Mouse (Mus musculus): ENCODE measurements around the gene Prr22. TPM values are rescaled to one million over a fixed set of nuclear protein-coding genes. Genes with fewer than 3 reads are reported as not detected.

Gene Prr22
- polyA plus RNA-seq, 1 experiment: 3.7 TPM

DNA sequence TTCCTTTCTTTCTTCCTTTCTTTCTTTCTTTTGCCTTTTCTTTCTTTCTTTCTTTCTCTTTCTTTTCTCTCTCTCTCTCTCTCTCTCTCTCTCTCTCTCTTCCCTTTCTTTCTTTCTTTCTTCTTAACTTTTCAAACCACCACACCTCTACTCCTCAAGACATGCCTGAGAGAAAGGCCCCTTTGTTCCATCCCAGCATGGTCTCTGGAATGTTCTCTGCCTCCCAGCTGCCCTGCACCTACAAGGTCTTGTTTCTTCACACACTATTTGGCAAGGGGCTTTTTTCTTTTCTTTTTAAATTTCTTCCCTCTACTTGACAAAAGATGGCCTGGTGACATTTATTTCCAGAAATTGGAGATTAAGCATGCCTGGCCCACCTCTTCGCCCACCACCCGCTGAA lies 40.4 kb upstream of the Prr22 start:
- WGBS: 85% methylated on average over 2 of the region's 2 CpGs
- Histone ChIP-seq H3K27ac (ENCODE audit: insufficient read depth, low read depth, low read length) (no peak overlapping the region), H3K27me3 (ENCODE audit: control insufficient read depth, insufficient read depth, low read length) (no peaks in the 10 kb centered on the region), H3K4me3 (ENCODE audit: low read depth, low read length) (no peak overlapping the region), H3K36me3 (ENCODE audit: control insufficient read depth, insufficient read depth, low read length) (no peaks in the 10 kb centered on the region), H3K4me1 (ENCODE audit: control insufficient read depth, insufficient read depth, insufficient read length, low read length) (peaks cover 8% of the 10 kb centered on the region)
- TF ChIP-seq CTCF (IDR thresholded peaks at IDR 0.05; ENCODE audit: extremely low read depth, insufficient read length, insufficient replicate concordance, low read depth, low read length) (no peak), POLR2A (IDR thresholded peaks at IDR 0.05; ENCODE audit: low read depth, low read length) (no peak)

DNA sequence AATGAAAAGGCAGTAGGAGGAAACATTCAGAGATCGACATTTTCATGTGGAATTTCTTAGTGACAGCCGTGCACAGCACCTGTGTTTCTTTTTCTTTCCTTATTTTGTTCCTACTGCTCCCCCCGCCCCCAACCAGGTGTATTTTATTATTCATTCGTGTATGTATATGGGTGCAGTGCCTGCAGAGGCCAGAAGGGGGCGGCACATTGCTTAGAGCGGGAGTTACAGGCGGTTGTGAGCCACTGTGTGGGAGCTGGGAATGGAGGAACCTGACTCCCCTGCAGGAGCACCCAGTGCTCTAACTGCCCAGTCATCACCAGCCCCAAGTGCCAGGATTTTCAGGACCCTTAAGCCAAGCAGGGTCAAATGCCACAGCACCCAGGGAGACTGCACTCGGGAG lies 33.5 kb upstream of the Prr22 start:
- Histone ChIP-seq H3K27ac (ENCODE audit: insufficient read depth, low read depth, low read length) (no peak overlapping the region), H3K27me3 (ENCODE audit: control insufficient read depth, insufficient read depth, low read length) (no peaks in the 10 kb centered on the region), H3K4me3 (ENCODE audit: low read depth, low read length) (no peak overlapping the region), H3K4me1 (ENCODE audit: control insufficient read depth, insufficient read depth, insufficient read length, low read length) (no peaks in the 10 kb centered on the region), H3K36me3 (ENCODE audit: control insufficient read depth, insufficient read depth, low read length) (no peaks in the 10 kb centered on the region)
- 42% methylated on average over 8 of the region's 8 CpGs for WGBS
- no peak for TF ChIP-seq POLR2A (IDR thresholded peaks at IDR 0.05; ENCODE audit: low read depth, low read length)
- TF ChIP-seq CTCF (IDR thresholded peaks at IDR 0.05; ENCODE audit: extremely low read depth, insufficient read length, insufficient replicate concordance, low read depth, low read length): peak; percentile 54; the same call in 1 of the 2 replicates

DNA sequence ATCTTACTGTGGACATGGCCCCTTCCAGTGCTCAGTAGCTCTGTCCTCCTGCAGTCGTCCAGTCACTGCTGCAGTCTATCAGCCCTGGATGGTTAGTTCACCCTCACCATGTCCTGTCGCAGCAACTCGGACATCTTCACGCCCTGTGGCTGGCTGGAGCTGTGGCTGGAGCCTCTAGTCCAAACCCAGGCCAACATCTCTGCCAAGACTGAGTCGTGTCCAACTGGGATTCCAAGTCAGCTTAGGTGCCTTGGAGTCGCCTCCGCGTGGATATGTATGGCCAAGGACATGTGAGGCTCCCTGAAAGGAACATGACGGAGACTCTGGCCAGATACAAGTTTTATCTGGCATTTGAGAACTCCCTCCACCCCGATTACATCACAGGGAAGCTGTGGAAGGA lies 31.8 kb upstream of the Prr22 start:
- Histone ChIP-seq H3K4me3 (ENCODE audit: low read depth, low read length) (no peak overlapping the region), H3K4me1 (ENCODE audit: control insufficient read depth, insufficient read depth, insufficient read length, low read length) (no peaks in the 10 kb centered on the region), H3K36me3 (ENCODE audit: control insufficient read depth, insufficient read depth, low read length) (no peaks in the 10 kb centered on the region), H3K27me3 (ENCODE audit: control insufficient read depth, insufficient read depth, low read length) (no peaks in the 10 kb centered on the region), H3K27ac (ENCODE audit: insufficient read depth, low read depth, low read length) (no peak overlapping the region)
- 79% methylated on average over 10 of the region's 10 CpGs for WGBS
- TF ChIP-seq CTCF (IDR thresholded peaks at IDR 0.05; ENCODE audit: extremely low read depth, insufficient read length, insufficient replicate concordance, low read depth, low read length) (no peak), POLR2A (IDR thresholded peaks at IDR 0.05; ENCODE audit: low read depth, low read length) (no peak)

DNA sequence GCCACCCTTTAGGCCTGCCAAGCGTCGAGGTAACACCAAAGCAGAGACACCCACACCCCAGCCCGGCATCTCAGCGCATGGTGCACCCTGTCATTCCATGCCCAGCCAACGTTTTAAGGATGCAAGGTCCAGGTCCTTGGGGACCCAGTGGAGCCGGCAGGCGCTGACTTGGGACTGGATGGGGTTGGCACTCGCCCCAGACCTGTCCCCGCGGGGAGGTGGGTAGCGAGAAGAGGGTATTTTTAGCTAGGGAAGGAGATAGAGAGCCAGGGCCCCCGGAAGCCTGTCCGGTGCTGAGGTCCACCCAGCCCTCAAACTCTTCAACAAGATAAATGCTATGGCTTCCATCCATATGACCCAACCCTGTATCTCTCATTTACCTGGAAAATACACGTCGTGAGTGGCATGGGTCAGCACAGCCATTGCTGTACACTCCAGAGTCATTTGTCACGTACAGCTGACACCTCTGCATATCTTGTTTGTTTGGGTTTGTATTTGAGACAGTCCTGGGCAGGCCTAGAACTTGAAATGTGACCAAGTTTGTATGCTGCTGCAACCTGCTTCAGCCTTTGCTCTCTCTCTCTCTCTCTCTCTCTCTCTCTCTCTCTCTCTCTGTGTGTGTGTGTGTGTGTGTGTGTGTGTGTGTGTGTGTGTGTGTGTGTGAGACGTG lies 29.8 kb upstream of the Prr22 start:
- H3K4me3 ChIP-seq (ENCODE audit: low read depth, low read length): no peak overlapping the region
- H3K36me3 ChIP-seq (ENCODE audit: control insufficient read depth, insufficient read depth, low read length): no peaks in the 10 kb centered on the region
- no peaks in the 10 kb centered on the region for H3K4me1 ChIP-seq (ENCODE audit: control insufficient read depth, insufficient read depth, insufficient read length, low read length)
- 76% methylated on average over 17 of the region's 17 CpGs for WGBS
- TF ChIP-seq CTCF (IDR thresholded peaks at IDR 0.05; ENCODE audit: extremely low read depth, insufficient read length, insufficient replicate concordance, low read depth, low read length) (no peak), POLR2A (IDR thresholded peaks at IDR 0.05; ENCODE audit: low read depth, low read length) (no peak)
- H3K27ac ChIP-seq (ENCODE audit: insufficient read depth, low read depth, low read length): no peak overlapping the region
- H3K27me3 ChIP-seq (ENCODE audit: control insufficient read depth, insufficient read depth, low read length): no peaks in the 10 kb centered on the region

DNA sequence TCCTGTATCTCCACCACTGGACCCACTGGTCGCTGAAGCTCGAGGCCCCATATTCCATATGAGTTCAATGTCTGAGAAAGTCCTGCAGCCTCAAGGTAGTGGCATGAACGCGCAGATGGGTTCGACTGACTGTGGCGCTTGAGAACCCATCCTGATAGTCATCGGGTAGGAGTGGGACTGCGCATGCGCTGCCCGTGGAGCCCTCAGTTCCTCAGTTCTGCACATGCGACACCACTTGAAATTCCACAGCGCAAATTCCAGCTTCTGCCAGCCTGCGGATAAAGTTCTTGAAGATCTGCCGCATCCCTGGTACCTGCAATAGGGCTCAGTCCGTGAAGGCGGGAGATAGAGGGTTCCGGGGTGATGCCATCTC lies 29.3 kb upstream of the Prr22 start:
- WGBS: 85% methylated on average over 17 of the region's 17 CpGs
- Histone ChIP-seq H3K36me3 (ENCODE audit: control insufficient read depth, insufficient read depth, low read length) (no peaks in the 10 kb centered on the region), H3K4me3 (ENCODE audit: low read depth, low read length) (no peak overlapping the region), H3K27ac (ENCODE audit: insufficient read depth, low read depth, low read length) (no peak overlapping the region), H3K27me3 (ENCODE audit: control insufficient read depth, insufficient read depth, low read length) (no peaks in the 10 kb centered on the region), H3K4me1 (ENCODE audit: control insufficient read depth, insufficient read depth, insufficient read length, low read length) (no peaks in the 10 kb centered on the region)
- TF ChIP-seq POLR2A (IDR thresholded peaks at IDR 0.05; ENCODE audit: low read depth, low read length) (no peak), CTCF (IDR thresholded peaks at IDR 0.05; ENCODE audit: extremely low read depth, insufficient read length, insufficient replicate concordance, low read depth, low read length) (no peak)

DNA sequence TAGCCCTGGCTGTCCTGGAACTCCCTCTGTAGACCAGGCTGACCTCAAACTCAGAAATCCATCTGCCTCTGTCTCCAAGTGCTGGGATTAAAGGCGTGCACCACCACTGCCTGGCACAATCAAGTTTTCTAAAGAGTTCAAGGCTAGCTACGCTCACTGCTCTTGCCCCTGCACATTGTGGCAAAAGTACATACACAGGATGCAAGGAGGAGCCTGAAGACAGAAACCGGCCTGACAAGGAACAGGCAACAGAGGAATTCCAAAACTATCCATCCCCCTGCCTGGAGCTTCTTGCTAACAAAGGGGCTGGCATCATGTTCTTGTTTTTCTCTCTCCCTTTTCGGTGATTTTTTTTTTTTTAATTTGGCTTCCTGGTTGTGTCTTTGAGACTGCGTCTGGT lies 25.9 kb upstream of the Prr22 start:
- no peak overlapping the region for H3K27ac ChIP-seq (ENCODE audit: insufficient read depth, low read depth, low read length)
- 48% methylated on average over 5 of the region's 5 CpGs for WGBS
- H3K4me1 ChIP-seq (ENCODE audit: control insufficient read depth, insufficient read depth, insufficient read length, low read length): no peaks in the 10 kb centered on the region
- H3K36me3 ChIP-seq (ENCODE audit: control insufficient read depth, insufficient read depth, low read length): no peaks in the 10 kb centered on the region
- no peak for TF ChIP-seq CTCF (IDR thresholded peaks at IDR 0.05; ENCODE audit: extremely low read depth, insufficient read length, insufficient replicate concordance, low read depth, low read length)
- no peak overlapping the region for H3K4me3 ChIP-seq (ENCODE audit: low read depth, low read length)
- H3K27me3 ChIP-seq (ENCODE audit: control insufficient read depth, insufficient read depth, low read length): no peaks in the 10 kb centered on the region

DNA sequence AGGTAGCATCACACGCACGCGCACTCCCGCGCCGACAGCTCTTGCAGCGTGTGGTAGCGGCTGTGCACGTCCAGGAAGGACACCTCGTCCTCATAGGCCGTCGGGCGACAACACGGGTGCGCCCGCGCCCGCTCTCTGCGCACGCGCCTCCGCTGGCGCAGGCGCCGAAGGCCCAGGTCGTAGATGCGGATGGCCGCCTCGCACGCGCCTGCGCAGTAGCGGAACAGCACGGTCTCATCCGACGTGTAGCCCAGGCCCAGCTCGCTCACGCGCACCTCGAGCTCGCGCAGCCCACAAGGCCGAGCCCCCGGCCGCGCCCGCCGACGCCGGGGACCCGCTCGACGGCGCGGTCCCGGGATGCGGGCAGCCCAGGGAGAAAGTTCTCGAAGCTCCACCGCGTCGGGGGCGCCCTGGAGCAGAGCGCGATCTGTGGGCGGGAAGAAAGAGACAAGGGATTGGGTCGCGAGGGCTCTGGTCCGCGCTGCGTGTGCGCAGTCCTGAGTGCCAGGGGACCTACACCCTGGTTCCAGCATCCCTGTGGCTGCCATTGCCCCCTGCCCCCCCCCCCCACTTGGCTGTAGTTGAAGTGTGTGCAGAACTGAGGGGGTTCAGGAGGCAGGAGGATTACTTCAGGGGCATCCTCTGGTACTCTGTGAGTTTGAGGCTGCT lies 18.5 kb upstream of the Prr22 start:
- no peak for TF ChIP-seq CTCF (IDR thresholded peaks at IDR 0.05; ENCODE audit: extremely low read depth, insufficient read length, insufficient replicate concordance, low read depth, low read length)
- TF ChIP-seq POLR2A (IDR thresholded peaks at IDR 0.05; ENCODE audit: low read depth, low read length): no peak
- Histone ChIP-seq H3K36me3 (ENCODE audit: control insufficient read depth, insufficient read depth, low read length) (no peaks in the 10 kb centered on the region), H3K27ac (ENCODE audit: insufficient read depth, low read depth, low read length) (no peak overlapping the region), H3K4me3 (ENCODE audit: low read depth, low read length) (peak overlapping the region; percentile 22), H3K27me3 (ENCODE audit: control insufficient read depth, insufficient read depth, low read length) (no peaks in the 10 kb centered on the region), H3K4me1 (ENCODE audit: control insufficient read depth, insufficient read depth, insufficient read length, low read length) (peaks cover 2% of the 10 kb centered on the region; the same call in 1 of the 2 replicates)
- WGBS: 82% methylated on average over 71 of the region's 71 CpGs

All from small intestine, adult 2 months (tissue).